Mouse (Mus musculus) lung, postnatal 0 days (tissue): ENCODE measurements at regions not wholly inside any gene's neighbourhood (a gene's known extent, or its start where the extent isn't known, plus 50 kb on each side); places are given as distances from the start of the nearest gene placed in this dataset.

ENCODE experiments used
- ATAC-seq: fragments of 200-750 bp; cut with Nextera tagmentation; 2 replicates; pipeline ENCODE4 v1.8.0; 2017; ENCODE audit warnings: moderate library complexity
- DNase-seq: peaks from one replicate; pipeline ENCODE4 v3.0.0-alpha.2; 2016; ENCODE audit warnings: low spot score
- H3K27ac ChIP-seq: fragments of 300-500 bp; sonication (generic); 2 replicates; pipeline ENCODE4 v1.5.1; 2014; ENCODE audit warnings: antibody characterized with exemption, mild to moderate bottlenecking, low read length, mixed read lengths
- H3K27me3 ChIP-seq: fragments of 300-500 bp; sonication (generic); replicated peaks from 2 replicates; pipeline ENCODE4 v1.6.1; 2014; ENCODE audit warnings: low read length, mixed read lengths; ENCODE audit not compliant: insufficient read depth
- H3K36me3 ChIP-seq: fragments of 300-500 bp; sonication (generic); 2 replicates; pipeline ENCODE4 v1.6.1; 2014; ENCODE audit warnings: low read length, mixed read lengths; ENCODE audit not compliant: insufficient read depth
- H3K4me1 ChIP-seq: fragments of 300-500 bp; sonication (generic); 2 replicates; pipeline ENCODE4 v1.6.1; 2014; ENCODE audit warnings: antibody characterized with exemption, low read depth, low read length, mixed read lengths; ENCODE audit not compliant: insufficient read depth
- H3K4me2 ChIP-seq: fragments of 300-500 bp; sonication (generic); replicated peaks from 2 replicates; pipeline ENCODE4 v1.6.1; 2014; ENCODE audit warnings: low read depth, mild to moderate bottlenecking, low read length, moderate library complexity, mixed read lengths
- H3K4me3 ChIP-seq: fragments of 300-500 bp; sonication (generic); 2 replicates; pipeline ENCODE4 v1.5.1; 2014; ENCODE audit warnings: low read depth, low read length
- H3K9ac ChIP-seq: fragments of 300-500 bp; sonication (generic); replicated peaks from 2 replicates; pipeline ENCODE4 v1.6.1; 2014; ENCODE audit warnings: low read depth, mild to moderate bottlenecking
- H3K9me3 ChIP-seq: fragments of 300-500 bp; sonication (generic); 2 replicates; pipeline ENCODE4 v1.6.1; 2016; ENCODE audit warnings: low read length, mixed read lengths
- CTCF ChIP-seq: IDR thresholded peaks from 2 replicates; pipeline ENCODE4 v1.5.1; 2016; ENCODE audit warnings: antibody characterized with exemption, mild to moderate bottlenecking
- EP300 ChIP-seq: IDR thresholded peaks from 2 replicates; pipeline ENCODE4 v1.6.1; 2016; ENCODE audit warnings: antibody characterized with exemption, mild to moderate bottlenecking, control low read depth
- WGBS: fragments of 180-500 bp; shearing (Covaris S2); extraction: QIAGEN DNeasy Blood & Tissue Kit; methylation state at CpG from one replicate; pipeline ENCODE4 v1.1.7; 2014; 5-methylcytosine and 5-hydroxymethylcytosine counted together

GRCm38 (mm10) chr14:74249263-74249878, 391.3 kb upstream of the Htr2a start:
- DNase-seq = no peak
- H3K9me3 ChIP-seq = no peaks in the 10 kb centered on the region
- no peak for TF ChIP-seq CTCF
- no peak for TF ChIP-seq EP300
- H3K4me1 ChIP-seq = no peaks in the 10 kb centered on the region
- H3K36me3 ChIP-seq = no peaks in the 10 kb centered on the region
- WGBS = 82% methylated on average over 5 of the region's 5 CpGs
- H3K4me3 ChIP-seq = no peak overlapping the region
- no peaks in the 10 kb centered on the region for H3K27me3 ChIP-seq
- no peak for ATAC-seq
- H3K4me2 ChIP-seq = no peak overlapping the region
- no peak overlapping the region for H3K27ac ChIP-seq
- no peak overlapping the region for H3K9ac ChIP-seq

GRCm38 (mm10) chr14:74250021-74250420, 390.6 kb upstream of the Htr2a start:
- Histone ChIP-seq H3K4me2 (no peak overlapping the region), H3K27me3 (no peaks in the 10 kb centered on the region), H3K4me3 (no peak overlapping the region), H3K27ac (no peak overlapping the region), H3K9me3 (no peaks in the 10 kb centered on the region), H3K9ac (no peak overlapping the region), H3K36me3 (no peaks in the 10 kb centered on the region), H3K4me1 (no peaks in the 10 kb centered on the region)
- ATAC-seq = no peak
- no peak for DNase-seq
- WGBS = 37% methylated on average over 2 of the region's 2 CpGs
- no peak for TF ChIP-seq CTCF
- TF ChIP-seq EP300 = no peak

GRCm38 (mm10) chr14:74252189-74253145, 388.2 kb upstream of the Htr2a start:
- H3K9me3 ChIP-seq = no peaks in the 10 kb centered on the region
- H3K9ac ChIP-seq = no peak overlapping the region
- no peak overlapping the region for H3K4me3 ChIP-seq
- no peaks in the 10 kb centered on the region for H3K27me3 ChIP-seq
- H3K4me1 ChIP-seq = no peaks in the 10 kb centered on the region
- no peak overlapping the region for H3K27ac ChIP-seq
- TF ChIP-seq EP300 (no peak), CTCF (no peak)
- no peaks in the 10 kb centered on the region for H3K36me3 ChIP-seq
- peak; percentile 10 for DNase-seq
- no peak overlapping the region for H3K4me2 ChIP-seq
- WGBS = 40% methylated on average over 10 of the region's 10 CpGs
- peak; percentile 32 for ATAC-seq

GRCm38 (mm10) chr14:74255000-74255399, 385.6 kb upstream of the Htr2a start:
- no peak overlapping the region for H3K9ac ChIP-seq
- no peaks in the 10 kb centered on the region for H3K27me3 ChIP-seq
- H3K4me1 ChIP-seq = no peaks in the 10 kb centered on the region
- no peak overlapping the region for H3K27ac ChIP-seq
- H3K9me3 ChIP-seq = no peaks in the 10 kb centered on the region
- H3K36me3 ChIP-seq = no peaks in the 10 kb centered on the region
- DNase-seq = no peak
- ATAC-seq = no peak
- H3K4me3 ChIP-seq = no peak overlapping the region
- no peak overlapping the region for H3K4me2 ChIP-seq
- no peak for TF ChIP-seq EP300
- no peak for TF ChIP-seq CTCF

- H3K27ac ChIP-seq = no peak overlapping the region
- H3K9ac ChIP-seq = no peak overlapping the region
- H3K4me3 ChIP-seq = no peak overlapping the region
- no peaks in the 10 kb centered on the region for H3K4me1 ChIP-seq
- no peaks in the 10 kb centered on the region for H3K36me3 ChIP-seq
- H3K9me3 ChIP-seq = no peaks in the 10 kb centered on the region
- H3K27me3 ChIP-seq = no peaks in the 10 kb centered on the region
- DNase-seq (no peak), ATAC-seq (no peak)
- no peak overlapping the region for H3K4me2 ChIP-seq
- TF ChIP-seq EP300 (no peak), CTCF (no peak)
These were observed 381.2 kb upstream of the Htr2a start for GRCm38 (mm10) chr14:74259437-74259836.

- Histone ChIP-seq H3K4me2 (no peak overlapping the region), H3K9me3 (no peaks in the 10 kb centered on the region), H3K9ac (no peak overlapping the region), H3K36me3 (no peaks in the 10 kb centered on the region), H3K4me1 (no peaks in the 10 kb centered on the region), H3K27ac (no peak overlapping the region), H3K27me3 (no peaks in the 10 kb centered on the region), H3K4me3 (no peak overlapping the region)
- no peak for TF ChIP-seq CTCF
- no peak for TF ChIP-seq EP300
- ATAC-seq = no peak
- no peak for DNase-seq
- 47% methylated on average over 1 of the region's 1 CpGs for WGBS
These were observed 373.6 kb upstream of the Htr2a start for GRCm38 (mm10) chr14:74267086-74267485.
